Mouse (Mus musculus) liver, embryonic 14.5 days (tissue): Measurements from ENCODE around the gene Tmem45a. TPM values are rescaled to one million over a fixed set of nuclear protein-coding genes. Genes with fewer than 3 reads are reported as not detected.

ENCODE experiments used
- ATAC-seq: fragments of 200-750 bp; cut with Nextera tagmentation; 2 replicates; pipeline ENCODE4 v1.8.0; 2017; ENCODE audit warnings: moderate number of reproducible peaks, mild to moderate bottlenecking, moderate library complexity; ENCODE audit not compliant: insufficient read depth
- DNase-seq, 3 experiments: peaks; one replicate each; pipeline ENCODE4 v3.0.0-alpha.2; 2012 to 2013; ENCODE audit warnings: low read depth in 3 of 3, low spot score in 3 of 3
- H3K27ac ChIP-seq: fragments of 300-500 bp; sonication (generic); 2 replicates; pipeline ENCODE4 v1.5.1; 2014; ENCODE audit warnings: moderate library complexity, mild to moderate bottlenecking, control low read depth, inconsistent platforms
- H3K27me3 ChIP-seq: fragments of 300-500 bp; sonication (generic); 2 replicates; pipeline ENCODE4 v1.6.1; 2014; ENCODE audit warnings: mild to moderate bottlenecking, low read length, moderate library complexity; ENCODE audit not compliant: control insufficient read depth, insufficient read depth
- H3K36me3 ChIP-seq: fragments of 300-500 bp; sonication (generic); replicated peaks from 2 replicates; pipeline ENCODE4 v1.6.1; 2014; ENCODE audit warnings: low read depth; ENCODE audit not compliant: control insufficient read depth, insufficient read depth
- H3K4me1 ChIP-seq, 2 experiments: fragments of 200-500 bp in 1 of 2; fragments of 300-500 bp in 1 of 2; sonication (generic) in 1 of 2; replicated peaks; 2 replicates each; pipeline ENCODE4 v1.6.1; 2012 to 2014; ENCODE audit warnings: antibody characterized with exemption in 1 of 2, inconsistent platforms in 1 of 2, low read length in 1 of 2; ENCODE audit not compliant: control insufficient read depth in 2 of 2, insufficient read depth in 2 of 2
- H3K4me2 ChIP-seq: fragments of 300-500 bp; sonication (generic); 2 replicates; pipeline ENCODE4 v1.6.1; 2014; ENCODE audit warnings: low read depth, mild to moderate bottlenecking, control low read depth, moderate library complexity
- H3K4me3 ChIP-seq, 2 experiments: fragments of 200-500 bp in 1 of 2; fragments of 300-500 bp in 1 of 2; sonication (generic) in 1 of 2; 2 replicates each; pipeline ENCODE4 v1.5.1; 2012 to 2014; ENCODE audit warnings: low read depth in 2 of 2, low read length in 2 of 2, mild to moderate bottlenecking in 2 of 2, control low read depth in 1 of 2, inconsistent platforms in 1 of 2, moderate library complexity in 1 of 2; ENCODE audit not compliant: insufficient read depth in 1 of 2
- H3K9ac ChIP-seq: fragments of 300-500 bp; sonication (generic); replicated peaks from 2 replicates; pipeline ENCODE4 v1.6.1; 2014; ENCODE audit warnings: mild to moderate bottlenecking, control low read depth, moderate library complexity
- H3K9me3 ChIP-seq: fragments of 300-500 bp; sonication (generic); 2 replicates; pipeline ENCODE4 v1.6.1; 2016; ENCODE audit warnings: low read length, mixed read lengths; ENCODE audit not compliant: control insufficient read depth
- CTCF ChIP-seq: IDR thresholded peaks from 2 replicates; pipeline ENCODE4 v1.5.1; 2016; ENCODE audit warnings: antibody characterized with exemption, low read depth, control low read depth
- EP300 ChIP-seq: IDR thresholded peaks from 2 replicates; pipeline ENCODE4 v1.6.1; 2016; ENCODE audit warnings: antibody characterized with exemption, low read depth
- whole genome bisulfite sequencing: fragments of 180-500 bp; shearing (Covaris S2); extraction: QIAGEN DNeasy Blood & Tissue Kit; methylation state at CpG from one replicate; pipeline ENCODE4 v1.1.7; 2014; ENCODE audit not compliant: insufficient replicate concordance; 5-methylcytosine and 5-hydroxymethylcytosine counted together
- polyA plus RNA-seq, 2 experiments: library from polyadenylated mRNA; depleted of rRNA in 1 of 2; stranded (reverse) in 1 of 2; unstranded in 1 of 2; fragments of >200 nt; fragmentation: Nextera tagmentation in 1 of 2; extraction: Ambion mirVana in 1 of 2; gene quantifications; 2 replicates each; pipeline versions ENCODE4 v1.2.1 to v1.2.3; 2012 to 2014

Tmem45a gene
- polyA plus RNA-seq, 2 experiments, result 0.28 to 0.38 TPM

- WGBS, result 47% methylated on average over 5 of the region's 5 CpGs
- ATAC-seq, result no peak
- Histone ChIP-seq H3K4me3 (no peak overlapping the region), H3K36me3 (no peaks in the 10 kb centered on the region), H3K9me3 (no peaks in the 10 kb centered on the region), H3K27ac (no peak overlapping the region), H3K27me3 (no peaks in the 10 kb centered on the region), H3K9ac (no peak overlapping the region), H3K4me2 (no peak overlapping the region), H3K4me1 (no peaks in the 10 kb centered on the region)
- TF ChIP-seq CTCF (no peak), EP300 (no peak)
- DNase-seq, result no peak
Measured at GRCm38 (mm10) chr16:56868361-56868760, 17.6 kb downstream of the Tmem45a start.

GRCm38 (mm10) chr16:56867591-56867990 is 18.4 kb downstream of the Tmem45a start:
- no peak for TF ChIP-seq EP300
- TF ChIP-seq CTCF, result no peak
- H3K4me1 ChIP-seq, result no peaks in the 10 kb centered on the region
- WGBS, result 59% methylated on average over 4 of the region's 4 CpGs

DNA sequence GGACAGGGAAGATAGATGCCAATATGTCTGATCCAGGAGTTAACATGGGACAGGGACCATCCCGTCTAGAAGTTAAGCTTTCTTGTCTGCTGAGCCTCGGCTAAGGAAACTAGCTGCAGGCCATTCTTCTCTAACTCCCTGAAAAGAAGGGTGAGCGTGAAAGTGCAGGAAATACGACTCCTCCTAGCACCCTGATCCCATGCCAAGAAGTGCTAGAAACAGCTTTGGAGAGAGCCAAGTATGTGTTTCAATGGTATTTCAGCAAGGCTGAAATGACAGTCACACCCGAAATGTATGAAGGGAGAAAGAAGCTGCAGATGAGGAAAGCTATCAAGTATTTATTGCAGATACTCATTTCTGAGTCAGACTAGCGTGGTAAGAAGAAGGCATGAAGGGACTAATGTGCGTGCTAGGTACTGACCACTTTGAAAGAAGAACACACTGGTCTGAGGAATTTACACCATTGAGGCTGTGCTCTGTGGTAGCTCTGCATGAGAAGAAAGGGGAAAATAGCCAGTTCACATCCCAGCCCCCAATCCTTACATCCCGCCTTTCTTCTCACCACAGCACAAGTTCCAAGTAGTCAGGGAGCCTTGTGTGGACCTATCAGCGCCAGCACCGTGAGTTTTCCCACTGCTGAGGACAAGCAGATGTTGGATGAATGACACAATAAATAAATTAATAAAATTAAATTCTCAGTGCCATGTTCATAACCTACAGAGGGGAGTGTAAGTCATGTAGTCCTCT is 33.0 kb downstream of the Tmem45a start:
- WGBS, result 50% methylated on average over 10 of the region's 10 CpGs
- Histone ChIP-seq H3K9me3 (no peaks in the 10 kb centered on the region), H3K9ac (no peak overlapping the region), H3K27ac (no peak overlapping the region), H3K27me3 (no peaks in the 10 kb centered on the region), H3K36me3 (no peaks in the 10 kb centered on the region), H3K4me1 (no peaks in the 10 kb centered on the region), H3K4me3 (no peak overlapping the region), H3K4me2 (no peak overlapping the region)
- no peak for TF ChIP-seq EP300
- TF ChIP-seq CTCF, result no peak
- no peak for ATAC-seq
- no peak for DNase-seq

More at GRCm38 (mm10) chr16:56867591-56867990, 18.4 kb downstream of the Tmem45a start:
- Histone ChIP-seq H3K4me2 (no peak overlapping the region), H3K27ac (no peak overlapping the region), H3K4me3 (no peak overlapping the region), H3K9ac (no peak overlapping the region), H3K36me3 (no peaks in the 10 kb centered on the region), H3K9me3 (no peaks in the 10 kb centered on the region), H3K27me3 (no peaks in the 10 kb centered on the region)
- no peak for DNase-seq
- no peak for ATAC-seq

DNA sequence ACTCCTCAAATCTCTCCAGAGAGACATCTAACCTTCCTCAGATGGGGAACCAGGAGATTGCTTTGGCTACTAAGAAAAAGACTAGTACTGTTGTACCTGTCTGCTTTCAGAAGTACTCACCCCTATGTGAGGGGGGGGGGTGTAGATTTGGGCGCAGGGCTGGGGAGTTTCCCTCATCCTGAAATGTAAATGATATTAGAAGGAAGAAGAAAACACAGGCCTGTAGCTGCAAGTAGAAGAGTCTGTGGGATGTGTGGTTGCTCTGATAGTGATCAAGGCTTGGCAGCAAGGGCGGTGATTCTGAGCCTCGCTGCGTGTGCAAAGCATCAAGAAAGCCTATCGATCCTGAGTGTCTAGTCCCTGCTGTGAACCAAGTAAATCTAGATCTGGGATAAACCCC is 43.0 kb downstream of the Tmem45a start:
- Histone ChIP-seq H3K9me3 (no peaks in the 10 kb centered on the region), H3K27me3 (no peaks in the 10 kb centered on the region), H3K4me1 (no peaks in the 10 kb centered on the region), H3K4me2 (no peak overlapping the region), H3K4me3 (no peak overlapping the region), H3K27ac (no peak overlapping the region), H3K36me3 (no peaks in the 10 kb centered on the region), H3K9ac (no peak overlapping the region)
- DNase-seq (no peak), ATAC-seq (no peak)
- no peak for TF ChIP-seq EP300
- no peak for TF ChIP-seq CTCF
- 42% methylated on average over 5 of the region's 5 CpGs for WGBS

GRCm38 (mm10) chr16:56833312-56833711 is 52.7 kb downstream of the Tmem45a start:
- Histone ChIP-seq H3K27me3 (no peaks in the 10 kb centered on the region), H3K9me3 (no peaks in the 10 kb centered on the region), H3K9ac (no peak overlapping the region), H3K4me2 (no peak overlapping the region), H3K27ac (no peak overlapping the region), H3K4me3 (no peak overlapping the region), H3K4me1 (no peaks in the 10 kb centered on the region), H3K36me3 (no peaks in the 10 kb centered on the region)
- 69% methylated on average over 1 of the region's 1 CpGs for WGBS
- ATAC-seq, result no peak
- no peak for TF ChIP-seq CTCF
- no peak for TF ChIP-seq EP300
- no peak for DNase-seq
